Mouse (Mus musculus) gonadal fat pad, adult 2 months (tissue): ENCODE results near the gene Cnbd2. TPM values are rescaled to one million over a fixed set of nuclear protein-coding genes. Genes with fewer than 3 reads are reported as not detected.

ENCODE experiments used
- DNase-seq: peaks from one replicate; pipeline ENCODE4 v3.0.0-alpha.2; 2012; ENCODE audit warnings: low read depth
- polyA plus RNA-seq: library from polyadenylated mRNA; depleted of rRNA; stranded (reverse); fragments of >200 nt; gene quantifications from 2 replicates; pipeline ENCODE4 v1.2.3, GENCODE M21; 2012

The Cnbd2 gene
- polyA plus RNA-seq, 1 experiment, result 1.3 TPM

DNA sequence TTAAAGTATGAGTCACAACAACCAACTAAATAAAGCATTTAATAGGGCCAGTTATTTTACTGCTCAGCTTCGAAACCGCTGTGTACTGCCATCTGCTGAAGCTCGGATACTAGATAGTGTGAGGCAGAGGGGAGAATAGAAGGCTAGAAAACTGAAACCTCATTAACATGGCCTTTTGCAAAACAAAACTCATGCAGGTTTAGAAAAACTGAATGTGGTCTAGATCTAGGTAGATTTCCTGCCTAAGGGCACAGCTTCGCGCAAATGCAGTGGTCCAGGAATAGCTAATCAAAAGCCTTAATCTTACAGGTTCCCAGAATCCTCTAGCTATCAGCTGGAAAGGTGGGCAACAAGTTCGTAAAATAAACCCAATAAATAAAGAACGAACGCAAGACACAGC, 658 bp upstream of the Cnbd2 start:
- no peak for DNase-seq

GRCm38 (mm10) chr2:156311841-156312291, 233 bp upstream of the Cnbd2 start:
- DNase-seq, result no peak

DNA sequence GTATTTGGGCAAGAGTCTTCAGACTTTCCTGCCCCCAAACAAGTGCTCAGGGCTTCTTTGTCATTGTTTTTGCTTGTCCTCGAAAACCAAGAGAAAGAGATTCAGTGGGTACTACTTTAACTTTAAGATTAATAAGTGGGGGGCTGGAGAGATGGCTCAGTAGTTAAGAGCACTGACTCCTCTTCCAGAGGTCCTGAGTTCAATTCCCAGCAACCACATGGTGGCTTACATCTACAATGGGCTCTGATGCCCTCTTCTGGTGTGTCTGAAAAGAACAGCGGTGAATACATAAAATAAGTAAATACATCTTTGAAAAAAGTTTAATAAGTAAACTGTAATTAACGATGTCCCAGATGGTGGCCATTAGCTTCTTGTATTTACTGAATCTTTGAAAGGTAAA, 1.1 kb downstream of the Cnbd2 start:
- no peak for DNase-seq

DNA sequence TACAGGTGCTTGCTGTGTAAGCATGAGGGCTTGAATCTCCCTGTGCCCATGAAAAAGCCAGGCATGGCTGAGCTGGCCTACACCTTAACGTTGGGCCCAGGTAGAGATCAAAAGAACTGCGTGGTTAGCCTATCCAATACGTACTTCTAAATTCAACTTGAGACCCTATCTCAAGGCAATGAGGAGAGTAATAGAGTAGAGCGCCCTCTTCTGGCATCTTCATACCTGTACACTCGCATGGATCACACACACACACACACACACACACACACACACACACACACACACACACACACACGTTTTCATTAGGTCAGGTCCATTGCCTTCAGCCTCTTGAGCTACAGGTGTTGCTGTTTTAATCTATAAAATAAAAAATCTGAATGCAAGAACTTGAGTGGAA, 2.7 kb downstream of the Cnbd2 start:
- no peak for DNase-seq

DNA sequence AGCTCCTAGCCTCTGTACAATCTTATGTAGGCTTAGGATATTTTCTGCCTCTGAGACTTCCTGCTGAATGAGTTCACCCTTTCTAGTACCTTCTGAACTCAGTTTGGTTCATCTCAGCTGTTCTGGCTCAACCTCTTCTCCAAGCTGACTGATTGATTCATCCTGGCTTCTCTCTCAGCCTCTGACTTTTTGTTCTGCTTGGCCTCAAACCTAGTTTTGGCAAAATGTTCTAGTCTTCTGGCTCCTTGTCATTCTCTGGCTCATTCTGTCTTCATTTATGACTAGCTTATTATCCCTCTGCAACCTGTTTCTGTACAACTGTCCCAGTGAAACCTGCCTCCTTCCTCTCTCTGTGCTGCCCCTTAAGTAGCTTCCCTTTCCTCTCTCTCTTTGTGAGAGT, 6.4 kb downstream of the Cnbd2 start:
- no peak for DNase-seq

DNA sequence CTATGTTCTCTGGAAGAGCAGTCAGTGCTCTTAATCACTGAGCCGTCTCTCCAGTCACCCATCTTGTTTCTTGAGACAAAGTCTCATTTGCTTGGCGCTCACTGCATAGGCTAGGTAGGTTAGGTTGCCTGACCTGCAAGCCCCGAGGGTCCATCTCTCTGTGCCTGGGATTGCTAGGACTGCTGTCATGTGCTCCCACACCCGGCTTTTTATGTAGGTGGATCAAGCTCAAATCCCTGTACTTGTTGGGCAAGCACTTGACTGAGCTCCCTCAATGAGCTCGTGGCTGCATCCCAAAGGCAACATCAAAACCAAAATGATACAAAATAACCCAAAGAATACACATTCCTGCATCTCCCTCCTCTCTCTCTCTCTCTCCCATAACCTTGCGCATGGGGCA, 9.4 kb downstream of the Cnbd2 start:
- peak; percentile 73 for DNase-seq

GRCm38 (mm10) chr2:156324116-156324588, 12.1 kb downstream of the Cnbd2 start:
- DNase-seq, result peak; percentile 50

DNA sequence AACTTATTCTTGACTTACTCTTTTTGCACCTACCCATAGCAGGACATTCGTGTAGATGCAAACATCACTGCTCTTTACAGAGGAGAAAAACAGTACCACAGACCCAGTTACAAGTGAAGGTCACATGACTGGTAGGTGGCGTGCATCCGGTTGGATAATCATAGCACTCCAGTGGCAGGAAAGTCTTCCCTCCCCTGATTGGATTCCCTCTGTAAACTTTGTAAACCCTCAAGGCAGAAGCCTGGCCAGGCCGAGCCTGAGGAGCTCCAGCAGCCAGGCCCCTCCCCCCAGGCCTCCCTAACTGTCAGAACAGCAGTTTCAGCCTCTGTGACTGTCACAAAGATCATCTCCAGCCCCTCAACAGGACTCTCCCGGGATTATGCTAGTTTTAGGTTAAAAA, 12.6 kb downstream of the Cnbd2 start:
- DNase-seq, result no peak

DNA sequence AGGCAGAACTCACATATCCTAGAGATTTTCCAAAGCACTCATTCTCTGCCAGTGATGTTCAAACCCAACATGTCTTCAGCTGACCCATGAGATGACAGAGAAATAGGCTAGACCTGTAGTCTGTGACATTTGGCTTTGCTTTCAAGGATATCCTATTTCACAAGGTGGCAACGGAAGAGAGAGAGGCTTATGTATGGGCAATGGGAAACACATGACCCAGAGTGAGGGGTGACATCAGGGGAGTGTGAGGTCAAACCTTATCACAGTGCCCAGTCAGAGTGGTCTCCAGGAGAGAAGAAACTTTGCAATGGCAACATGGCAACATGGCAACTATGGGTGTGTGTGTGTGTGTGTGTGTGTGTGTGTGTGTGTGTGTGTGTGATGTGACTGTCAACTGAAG, 18.6 kb downstream of the Cnbd2 start:
- no peak for DNase-seq

GRCm38 (mm10) chr2:156331446-156331965, 19.4 kb downstream of the Cnbd2 start:
- no peak for DNase-seq

DNA sequence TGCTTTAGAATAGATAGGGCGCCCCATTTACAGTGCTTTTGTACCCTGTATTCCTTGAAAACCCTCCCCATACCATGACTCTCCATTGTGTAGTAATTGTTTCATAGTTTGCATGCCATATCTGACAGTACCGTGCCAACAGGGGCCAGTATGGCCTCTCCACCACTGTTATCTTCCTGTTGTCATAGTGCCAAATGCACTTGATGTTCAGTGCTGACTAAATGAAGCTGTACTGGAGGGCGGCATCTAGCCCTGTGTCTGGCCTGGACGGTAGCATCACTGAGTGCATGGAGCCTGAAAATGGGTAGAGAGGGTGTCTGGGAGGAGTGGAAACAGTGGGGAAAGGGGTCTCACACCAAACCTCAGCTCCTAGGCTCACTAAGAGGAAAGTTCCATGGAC, 28.0 kb downstream of the Cnbd2 start:
- DNase-seq, result no peak

DNA sequence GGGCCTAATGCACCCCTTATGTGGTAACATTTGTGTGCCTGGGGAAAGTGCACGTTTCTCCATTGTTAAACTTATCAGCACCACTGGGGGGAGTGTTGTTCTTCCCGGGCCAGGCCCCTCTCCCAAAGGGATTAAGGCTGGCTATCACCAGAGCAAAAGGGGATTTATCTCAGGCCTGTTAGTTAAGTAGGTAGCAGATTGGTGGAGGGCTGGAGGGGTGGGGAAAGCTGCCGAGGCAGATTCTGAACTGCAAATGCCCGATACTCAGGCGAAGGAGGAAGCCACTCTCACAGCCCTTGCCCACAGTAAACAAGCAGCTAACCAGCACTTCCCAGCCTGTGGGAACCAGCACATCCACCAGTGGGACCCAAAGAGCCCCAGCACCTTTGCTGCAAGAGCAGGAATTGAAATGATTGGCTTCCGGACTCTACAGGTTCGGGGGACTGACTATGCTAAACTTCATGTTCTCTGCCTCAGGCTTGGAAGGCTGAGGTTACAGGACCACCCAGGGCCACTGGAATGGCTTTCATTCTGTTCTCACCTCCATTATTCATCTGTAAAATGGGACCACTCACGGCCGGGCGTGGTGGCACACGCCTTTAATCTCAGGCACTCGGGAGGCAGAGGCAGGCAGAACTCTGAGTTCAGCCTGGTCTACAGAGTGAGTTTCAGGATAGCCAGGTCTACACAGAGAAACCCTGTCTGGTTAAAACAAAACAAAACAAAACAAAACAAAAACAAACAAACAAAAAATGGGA, 32.9 kb downstream of the Cnbd2 start:
- no peak for DNase-seq

- DNase-seq, result no peak
Observed at GRCm38 (mm10) chr2:156348812-156349211, 36.7 kb downstream of the Cnbd2 start.

- no peak for DNase-seq
Observed at GRCm38 (mm10) chr2:156349286-156349848, 37.3 kb downstream of the Cnbd2 start.

DNA sequence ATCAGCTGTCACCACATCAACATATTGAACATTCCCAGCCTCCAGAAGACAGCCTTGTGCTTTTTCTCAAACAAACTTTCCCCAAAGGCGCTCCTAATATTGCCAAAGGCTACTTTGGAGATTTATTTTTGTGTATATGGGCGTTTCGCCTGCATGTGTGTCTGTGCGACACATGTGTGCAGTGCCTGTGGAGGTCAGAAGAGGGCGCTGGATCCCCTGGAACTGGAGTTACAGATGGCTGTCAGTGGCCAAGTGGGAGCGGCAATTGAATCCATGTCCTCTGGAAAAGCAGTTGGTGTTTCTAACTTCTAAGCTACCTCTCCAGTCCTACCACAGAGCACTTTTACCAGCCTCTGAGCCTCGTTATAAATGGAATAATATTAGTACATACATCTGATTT, 39.1 kb downstream of the Cnbd2 start:
- no peak for DNase-seq

GRCm38 (mm10) chr2:156352413-156353165, 40.5 kb downstream of the Cnbd2 start:
- no peak for DNase-seq

DNA sequence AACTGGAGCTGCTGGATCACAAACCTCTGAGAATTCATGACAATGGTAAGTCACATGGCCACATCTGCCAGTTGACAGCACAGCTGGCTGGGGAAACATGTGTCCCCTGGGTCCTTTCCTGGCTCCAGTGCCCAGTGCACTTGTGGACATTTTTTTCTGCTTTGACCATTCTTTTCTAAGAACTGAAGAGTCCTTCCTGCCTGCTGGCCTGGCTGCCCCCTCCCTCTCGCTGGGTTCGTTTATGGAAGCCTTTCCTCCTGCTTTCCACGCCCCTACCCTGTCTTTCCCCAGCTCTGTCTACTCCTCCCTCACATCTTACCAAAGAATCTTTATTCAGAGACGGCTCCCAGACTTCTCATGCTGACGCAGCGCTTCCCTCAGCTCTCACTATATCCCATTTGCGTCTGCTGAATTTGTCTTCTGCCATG, 41.2 kb downstream of the Cnbd2 start:
- no peak for DNase-seq

- DNase-seq, result no peak
Observed at GRCm38 (mm10) chr2:156356031-156356430, 43.9 kb downstream of the Cnbd2 start.

DNA sequence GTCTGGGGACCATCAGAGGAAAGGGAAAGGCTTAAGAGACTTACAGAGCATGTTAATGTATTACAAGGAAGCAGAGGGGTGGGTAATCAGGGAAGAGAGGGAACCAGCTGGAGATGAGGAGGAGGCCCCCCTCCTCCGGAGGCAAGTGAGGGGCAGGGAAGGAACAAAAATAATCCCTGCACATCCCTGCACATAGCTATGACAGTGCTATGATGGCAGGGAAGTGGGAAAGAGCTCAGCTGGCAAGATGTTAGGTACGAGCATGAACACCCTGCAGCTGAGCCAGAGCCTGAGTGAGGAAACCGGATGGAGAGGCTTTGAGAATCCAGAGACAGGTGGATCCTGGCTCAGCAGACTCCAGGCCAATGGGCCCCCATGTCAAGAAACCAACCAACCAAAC, 56.4 kb downstream of the Cnbd2 start:
- DNase-seq, result no peak

DNA sequence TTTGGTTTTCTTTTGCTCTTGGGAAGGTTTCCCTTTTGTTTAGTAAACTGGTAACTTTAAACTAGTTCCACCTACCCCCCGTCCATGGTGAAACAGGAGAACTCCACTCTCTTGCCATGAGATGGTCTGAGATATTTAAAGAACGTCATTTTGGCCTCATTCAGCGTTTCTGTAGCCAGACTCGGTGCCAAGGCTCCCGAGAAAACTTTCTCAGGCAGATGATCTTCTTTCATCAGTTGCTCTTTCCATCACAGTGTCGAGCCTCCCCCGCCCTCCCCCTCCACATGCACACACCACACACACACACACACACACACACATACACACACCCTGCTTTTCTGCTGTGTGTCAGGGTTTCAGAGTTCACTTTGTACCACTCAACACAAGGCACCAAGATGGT, 58.8 kb downstream of the Cnbd2 start:
- no peak for DNase-seq

DNA sequence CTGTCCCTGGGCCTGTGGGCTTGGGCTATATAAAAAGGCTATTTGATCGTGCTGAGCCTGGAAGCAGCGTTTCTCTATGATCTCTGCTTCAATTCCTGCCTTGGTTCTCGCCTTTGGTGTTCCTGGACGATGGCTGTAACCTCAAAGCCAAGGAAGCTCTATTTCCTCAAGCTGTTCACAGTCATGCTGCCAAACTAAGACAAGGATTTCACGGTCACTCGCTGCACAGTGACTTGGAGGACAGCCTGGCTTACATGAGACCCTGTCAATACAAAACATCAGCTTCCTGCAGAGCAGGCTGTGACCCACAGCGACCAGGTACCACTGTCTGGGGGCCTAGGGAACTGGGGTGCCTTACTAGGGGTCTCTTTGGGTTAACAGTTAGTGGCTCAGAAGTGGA, 64.9 kb downstream of the Cnbd2 start:
- DNase-seq, result no peak

DNA sequence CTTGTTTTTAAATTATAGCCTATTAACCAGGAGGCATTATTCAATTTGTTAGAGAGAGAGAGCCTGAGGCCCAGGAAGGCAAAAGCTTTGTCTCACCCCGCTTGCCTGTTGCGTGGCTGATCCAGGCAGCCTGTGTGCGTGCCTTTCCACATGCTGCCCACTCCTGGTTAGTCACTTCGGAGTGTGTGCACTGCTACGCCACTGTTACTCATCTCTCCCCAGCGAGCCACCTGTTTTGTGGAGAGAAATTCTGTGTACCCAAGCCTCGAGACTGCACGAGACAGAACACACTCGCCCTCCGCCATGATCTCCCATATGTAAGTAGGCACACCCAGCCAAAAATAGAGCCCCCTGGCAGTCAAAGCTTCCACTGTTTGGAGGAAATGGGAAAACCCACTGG, 67.8 kb downstream of the Cnbd2 start:
- DNase-seq, result no peak

DNA sequence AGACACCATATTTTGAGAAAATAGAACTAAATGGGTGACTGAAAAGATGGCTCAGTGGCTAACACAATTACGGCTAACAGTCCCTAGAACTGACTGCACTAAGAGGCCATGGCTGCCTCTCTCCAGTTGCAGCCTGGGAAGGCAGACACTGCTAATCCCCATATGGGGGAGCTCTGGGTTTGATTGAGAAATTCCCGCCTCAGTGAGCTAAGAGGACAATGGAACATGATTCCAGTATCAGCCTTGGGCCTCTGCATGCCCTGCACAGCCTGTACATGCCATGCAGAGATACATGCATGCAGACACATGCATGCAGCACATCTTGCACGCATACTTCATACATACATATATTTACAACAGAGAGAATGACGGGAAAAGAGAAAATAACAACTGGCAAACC, 69.3 kb downstream of the Cnbd2 start:
- DNase-seq, result no peak
